Mouse (Mus musculus) small intestine, adult 2 months (tissue): ENCODE results near the gene Nr5a2.

Experiments
- CTCF ChIP-seq: fragments of 200-500 bp; IDR thresholded peaks from 2 replicates; pipeline ENCODE4 v1.5.1; 2012; ENCODE audit warnings: low read depth, mild to moderate bottlenecking, control low read depth, inconsistent platforms, low read length, moderate library complexity, mixed read lengths; ENCODE audit not compliant: insufficient replicate concordance, insufficient read length; ENCODE audit errors: extremely low read depth
- POLR2A ChIP-seq: fragments of 200-500 bp; IDR thresholded peaks from 2 replicates; pipeline ENCODE4 v1.6.1; 2012; ENCODE audit warnings: low read depth, mild to moderate bottlenecking, control low read depth, inconsistent platforms, low read length, moderate library complexity

DNA sequence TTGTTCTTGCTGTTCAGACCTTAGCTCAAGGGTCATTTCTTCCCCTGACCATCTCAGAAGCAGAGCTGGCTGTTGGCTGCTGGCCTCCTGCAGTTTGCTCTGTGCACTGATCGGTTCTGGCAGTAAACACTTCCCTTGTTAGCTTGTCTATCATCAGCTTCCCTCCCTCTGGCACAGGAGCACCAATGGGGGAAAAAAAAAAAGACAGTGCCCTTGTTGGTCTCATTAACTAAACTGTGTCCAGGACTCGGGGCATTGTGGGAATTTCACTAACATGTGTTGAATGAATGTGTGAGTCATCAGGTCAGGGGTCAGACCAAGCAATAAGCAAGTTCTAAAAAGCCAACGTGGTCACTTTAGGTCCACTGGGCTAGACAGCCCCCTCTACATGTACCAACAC is 34.2 kb downstream of the Nr5a2 start:
- TF ChIP-seq CTCF (no peak), POLR2A (no peak)
